Mouse (Mus musculus) heart, postnatal 14 days (tissue): ENCODE results near the gene Ror2. TPM values are rescaled to one million over a fixed set of nuclear protein-coding genes. Genes with fewer than 3 reads are reported as not detected.

ENCODE experiments used
- DNase-seq, 2 experiments: peaks; one replicate each; pipeline ENCODE4 v3.0.0; 2021 to 2022
- intact Hi-C: fragments of 180-260 bp; cut with DNase I; formaldehyde crosslinking; loops from one replicate; pipeline ENCODE4 v1.15.1; 2025
- total RNA-seq, 2 experiments: library from RNA; stranded (reverse); gene quantifications; 2 replicates each; pipeline ENCODE4 v1.2.3; 2021

Gene Ror2
- total RNA-seq, 2 experiments from 2014 or later, result 3.3 to 3.5 TPM

- no peak for DNase-seq
Measured at GRCm38 (mm10) chr13:53158405-53159005, 127.4 kb downstream of the Ror2 start.

GRCm38 (mm10) chr13:53156911-53157310 is 129.0 kb downstream of the Ror2 start:
- intact Hi-C loops, result no loop called here
- DNase-seq, result no peak

More at GRCm38 (mm10) chr13:53158405-53159005, 127.4 kb downstream of the Ror2 start:
- intact Hi-C loops, result no loop called here

GRCm38 (mm10) chr13:53156282-53156681 is 129.6 kb downstream of the Ror2 start:
- DNase-seq, result no peak

GRCm38 (mm10) chr13:53145511-53145910 is 140.4 kb downstream of the Ror2 start:
- DNase-seq, result no peak
- intact Hi-C loops, result no loop called here

More at GRCm38 (mm10) chr13:53156282-53156681, 129.6 kb downstream of the Ror2 start:
- intact Hi-C loops, result no loop called here

- intact Hi-C loops, result no loop called here
- no peak for DNase-seq
Measured at GRCm38 (mm10) chr13:53143076-53143475, 142.8 kb downstream of the Ror2 start.

- peak in 1 of 2 experiments; percentile 17 for DNase-seq
- intact Hi-C loops, result no loop called here
Measured at GRCm38 (mm10) chr13:53142268-53142667, 143.7 kb downstream of the Ror2 start.

GRCm38 (mm10) chr13:53140298-53140697 is 145.6 kb downstream of the Ror2 start:
- no peak for DNase-seq
- intact Hi-C loops, result no loop called here

- no peak for DNase-seq
- intact Hi-C loops, result no loop called here
Measured at GRCm38 (mm10) chr13:53130567-53130966, 155.4 kb downstream of the Ror2 start.

GRCm38 (mm10) chr13:53130032-53130431 is 155.9 kb downstream of the Ror2 start:
- no peak for DNase-seq
- intact Hi-C loops, result no loop called here

- intact Hi-C loops, result no loop called here
- no peak for DNase-seq
Measured at GRCm38 (mm10) chr13:53125627-53126026, 160.3 kb downstream of the Ror2 start.

- DNase-seq, result no peak
Measured at GRCm38 (mm10) chr13:53122085-53122484, 163.8 kb downstream of the Ror2 start.

GRCm38 (mm10) chr13:53120906-53121305 is 165.0 kb downstream of the Ror2 start:
- intact Hi-C loops, result no loop called here
- DNase-seq, result no peak

More at GRCm38 (mm10) chr13:53122085-53122484, 163.8 kb downstream of the Ror2 start:
- intact Hi-C loops, result no loop called here

- peak; percentile 78 to 87 for DNase-seq
- intact Hi-C loops, result loop anchor here (1.0 kb wide), 2 partner anchors 166 to 236 kb away; partner anchors contain the start of gene Ror2
Measured at GRCm38 (mm10) chr13:53119586-53120426, 166.1 kb downstream of the Ror2 start.

- DNase-seq, result no peak
- intact Hi-C loops, result no loop called here
Measured at GRCm38 (mm10) chr13:53118398-53118797, 167.5 kb downstream of the Ror2 start.

GRCm38 (mm10) chr13:53117921-53118320 is 168.0 kb downstream of the Ror2 start:
- DNase-seq, result no peak
- intact Hi-C loops, result no loop called here

- DNase-seq, result no peak
- intact Hi-C loops, result no loop called here
Measured at GRCm38 (mm10) chr13:53110249-53110578, 175.7 kb downstream of the Ror2 start.

- intact Hi-C loops, result loop anchor here (2.0 kb wide), 2 partner anchors 247 to 317 kb away; no protein-coding TSS in a partner anchor
Measured at GRCm38 (mm10) chr13:53109560-53110248, 176.2 kb downstream of the Ror2 start.

GRCm38 (mm10) chr13:53106676-53107075 is 179.2 kb downstream of the Ror2 start:
- intact Hi-C loops, result no loop called here
- no peak for DNase-seq

More at GRCm38 (mm10) chr13:53109560-53110248, 176.2 kb downstream of the Ror2 start:
- DNase-seq, result peak; percentile 92 to 96

- intact Hi-C loops, result loop anchor here (5.0 kb wide), 2 partner anchors 103 to 118 kb away; partner anchors contain the start of gene Nfil3
- DNase-seq, result peak in 1 of 2 experiments; percentile 25
Measured at GRCm38 (mm10) chr13:53099771-53100682, 185.9 kb downstream of the Ror2 start.

GRCm38 (mm10) chr13:53096615-53097014 is 189.3 kb downstream of the Ror2 start:
- peak; percentile 78 to 87 for DNase-seq
- intact Hi-C loops, result loop anchor here (1.0 to 5.0 kb wide), 4 partner anchors 99 to 438 kb away; partner anchors contain the start of gene Nfil3
